Mouse (Mus musculus): ENCODE results near the gene Scfd2. TPM values are rescaled to one million over a fixed set of nuclear protein-coding genes. Genes with fewer than 3 reads are reported as not detected.

Scfd2 gene
- polyA plus RNA-seq, 1 experiment from 2014 or later, result 25.8 TPM

GRCm38 (mm10) chr5:74473117-74473516 is 58.4 kb downstream of the Scfd2 start:
- Histone ChIP-seq H3K27ac (ENCODE audit: low read length) (no peak overlapping the region), H3K9me3 (replicated peaks; ENCODE audit: control insufficient read depth, low read length) (no peaks in the 10 kb centered on the region), H3K4me2 (ENCODE audit: low read depth, low read length) (no peak overlapping the region), H3K4me1 (ENCODE audit: control insufficient read depth, insufficient read depth, low read length) (no peaks in the 10 kb centered on the region), H3K9ac (ENCODE audit: low read length) (no peak overlapping the region), H3K36me3 (ENCODE audit: control insufficient read depth, insufficient read depth, low read length) (no peaks in the 10 kb centered on the region), H3K27me3 (ENCODE audit: control insufficient read depth, insufficient read depth, low read length) (no peaks in the 10 kb centered on the region), H3K4me3 (replicated peaks; ENCODE audit: low read length) (no peak overlapping the region)
- no peak for ATAC-seq (ENCODE audit: insufficient read depth, low FRiP score)
- WGBS, result 87% methylated on average over 11 of the region's 11 CpGs

- H3K9me3 ChIP-seq (replicated peaks; ENCODE audit: control insufficient read depth, low read length), result no peaks in the 10 kb centered on the region
- no peaks in the 10 kb centered on the region for H3K36me3 ChIP-seq (ENCODE audit: control insufficient read depth, insufficient read depth, low read length)
- H3K4me1 ChIP-seq (ENCODE audit: control insufficient read depth, insufficient read depth, low read length), result no peaks in the 10 kb centered on the region
- no peak for ATAC-seq (ENCODE audit: insufficient read depth, low FRiP score)
- no peak overlapping the region for H3K27ac ChIP-seq (ENCODE audit: low read length)
- no peak overlapping the region for H3K4me2 ChIP-seq (ENCODE audit: low read depth, low read length)
- no peak overlapping the region for H3K4me3 ChIP-seq (replicated peaks; ENCODE audit: low read length)
- no peak overlapping the region for H3K9ac ChIP-seq (ENCODE audit: low read length)
- WGBS, result 88% methylated on average over 3 of the region's 3 CpGs
- no peaks in the 10 kb centered on the region for H3K27me3 ChIP-seq (ENCODE audit: control insufficient read depth, insufficient read depth, low read length)
Measured at GRCm38 (mm10) chr5:74470819-74471218, 60.7 kb downstream of the Scfd2 start.

- Histone ChIP-seq H3K4me2 (ENCODE audit: low read depth, low read length) (no peak overlapping the region), H3K4me3 (replicated peaks; ENCODE audit: low read length) (no peak overlapping the region), H3K4me1 (ENCODE audit: control insufficient read depth, insufficient read depth, low read length) (no peaks in the 10 kb centered on the region), H3K27me3 (ENCODE audit: control insufficient read depth, insufficient read depth, low read length) (no peaks in the 10 kb centered on the region), H3K9ac (ENCODE audit: low read length) (no peak overlapping the region), H3K36me3 (ENCODE audit: control insufficient read depth, insufficient read depth, low read length) (no peaks in the 10 kb centered on the region), H3K9me3 (replicated peaks; ENCODE audit: control insufficient read depth, low read length) (no peaks in the 10 kb centered on the region), H3K27ac (ENCODE audit: low read length) (no peak overlapping the region)
- WGBS, result 53% methylated on average over 1 of the region's 1 CpGs
- no peak for ATAC-seq (ENCODE audit: insufficient read depth, low FRiP score)
Measured at GRCm38 (mm10) chr5:74469620-74470019, 61.9 kb downstream of the Scfd2 start.

- no peak for ATAC-seq (ENCODE audit: insufficient read depth, low FRiP score)
- Histone ChIP-seq H3K4me3 (replicated peaks; ENCODE audit: low read length) (no peak overlapping the region), H3K4me1 (ENCODE audit: control insufficient read depth, insufficient read depth, low read length) (no peaks in the 10 kb centered on the region), H3K4me2 (ENCODE audit: low read depth, low read length) (no peak overlapping the region), H3K36me3 (ENCODE audit: control insufficient read depth, insufficient read depth, low read length) (no peaks in the 10 kb centered on the region), H3K9me3 (replicated peaks; ENCODE audit: control insufficient read depth, low read length) (no peaks in the 10 kb centered on the region), H3K9ac (ENCODE audit: low read length) (no peak overlapping the region), H3K27me3 (ENCODE audit: control insufficient read depth, insufficient read depth, low read length) (no peaks in the 10 kb centered on the region), H3K27ac (ENCODE audit: low read length) (no peak overlapping the region)
- 72% methylated on average over 3 of the region's 3 CpGs for WGBS
Measured at GRCm38 (mm10) chr5:74467753-74468152, 63.8 kb downstream of the Scfd2 start.

- Histone ChIP-seq H3K27ac (ENCODE audit: low read length) (no peak overlapping the region), H3K36me3 (ENCODE audit: control insufficient read depth, insufficient read depth, low read length) (peaks cover 3% of the 10 kb centered on the region; the same call in 1 of the 2 replicates), H3K9me3 (replicated peaks; ENCODE audit: control insufficient read depth, low read length) (no peaks in the 10 kb centered on the region), H3K4me1 (ENCODE audit: control insufficient read depth, insufficient read depth, low read length) (no peaks in the 10 kb centered on the region), H3K4me3 (replicated peaks; ENCODE audit: low read length) (no peak overlapping the region), H3K27me3 (ENCODE audit: control insufficient read depth, insufficient read depth, low read length) (no peaks in the 10 kb centered on the region), H3K4me2 (ENCODE audit: low read depth, low read length) (no peak overlapping the region), H3K9ac (ENCODE audit: low read length) (no peak overlapping the region)
- ATAC-seq (ENCODE audit: insufficient read depth, low FRiP score), result no peak
- 52% methylated on average over 2 of the region's 2 CpGs for WGBS
Measured at GRCm38 (mm10) chr5:74456759-74457158, 74.8 kb downstream of the Scfd2 start.

- Histone ChIP-seq H3K4me3 (replicated peaks; ENCODE audit: low read length) (no peak overlapping the region), H3K36me3 (ENCODE audit: control insufficient read depth, insufficient read depth, low read length) (peaks cover 3% of the 10 kb centered on the region; the same call in 1 of the 2 replicates), H3K9ac (ENCODE audit: low read length) (no peak overlapping the region), H3K27me3 (ENCODE audit: control insufficient read depth, insufficient read depth, low read length) (no peaks in the 10 kb centered on the region), H3K4me1 (ENCODE audit: control insufficient read depth, insufficient read depth, low read length) (no peaks in the 10 kb centered on the region), H3K27ac (ENCODE audit: low read length) (no peak overlapping the region), H3K9me3 (replicated peaks; ENCODE audit: control insufficient read depth, low read length) (no peaks in the 10 kb centered on the region), H3K4me2 (ENCODE audit: low read depth, low read length) (no peak overlapping the region)
- 0 out of 2 replicates have a peak, but pooled peaks have one; percentile 10 for ATAC-seq (ENCODE audit: insufficient read depth, low FRiP score)
- WGBS, result 79% methylated on average over 6 of the region's 6 CpGs
Measured at GRCm38 (mm10) chr5:74455510-74456269, 75.9 kb downstream of the Scfd2 start.

GRCm38 (mm10) chr5:74455094-74455493 is 76.5 kb downstream of the Scfd2 start:
- peaks cover 3% of the 10 kb centered on the region; the same call in 1 of the 2 replicates for H3K36me3 ChIP-seq (ENCODE audit: control insufficient read depth, insufficient read depth, low read length)
- H3K27ac ChIP-seq (ENCODE audit: low read length), result no peak overlapping the region
- no peak overlapping the region for H3K4me2 ChIP-seq (ENCODE audit: low read depth, low read length)
- no peaks in the 10 kb centered on the region for H3K9me3 ChIP-seq (replicated peaks; ENCODE audit: control insufficient read depth, low read length)
- no peak overlapping the region for H3K4me3 ChIP-seq (replicated peaks; ENCODE audit: low read length)
- no peak overlapping the region for H3K9ac ChIP-seq (ENCODE audit: low read length)
- H3K27me3 ChIP-seq (ENCODE audit: control insufficient read depth, insufficient read depth, low read length), result no peaks in the 10 kb centered on the region
- no peaks in the 10 kb centered on the region for H3K4me1 ChIP-seq (ENCODE audit: control insufficient read depth, insufficient read depth, low read length)
- WGBS, result 85% methylated on average over 9 of the region's 9 CpGs
- ATAC-seq (ENCODE audit: insufficient read depth, low FRiP score), result no peak

- Histone ChIP-seq H3K9me3 (replicated peaks; ENCODE audit: control insufficient read depth, low read length) (no peaks in the 10 kb centered on the region), H3K27ac (ENCODE audit: low read length) (no peak overlapping the region), H3K9ac (ENCODE audit: low read length) (no peak overlapping the region), H3K27me3 (ENCODE audit: control insufficient read depth, insufficient read depth, low read length) (no peaks in the 10 kb centered on the region), H3K4me3 (replicated peaks; ENCODE audit: low read length) (no peak overlapping the region), H3K4me1 (ENCODE audit: control insufficient read depth, insufficient read depth, low read length) (no peaks in the 10 kb centered on the region), H3K4me2 (ENCODE audit: low read depth, low read length) (no peak overlapping the region), H3K36me3 (ENCODE audit: control insufficient read depth, insufficient read depth, low read length) (no peaks in the 10 kb centered on the region)
- whole genome bisulfite sequencing, result 34% methylated on average over 5 of the region's 5 CpGs
- no peak for ATAC-seq (ENCODE audit: insufficient read depth, low FRiP score)
Measured at GRCm38 (mm10) chr5:74450977-74451376, 80.6 kb downstream of the Scfd2 start.

GRCm38 (mm10) chr5:74447517-74448334 is 83.8 kb downstream of the Scfd2 start:
- 75% methylated on average over 10 of the region's 10 CpGs for WGBS

More at GRCm38 (mm10) chr5:74447517-74448334, 83.8 kb downstream of the Scfd2 start:
- no peak overlapping the region for H3K9ac ChIP-seq (ENCODE audit: low read length)
- ATAC-seq (ENCODE audit: insufficient read depth, low FRiP score), result no peak
- no peaks in the 10 kb centered on the region for H3K36me3 ChIP-seq (ENCODE audit: control insufficient read depth, insufficient read depth, low read length)
- no peaks in the 10 kb centered on the region for H3K4me1 ChIP-seq (ENCODE audit: control insufficient read depth, insufficient read depth, low read length)
- H3K4me3 ChIP-seq (replicated peaks; ENCODE audit: low read length), result no peak overlapping the region
- no peaks in the 10 kb centered on the region for H3K9me3 ChIP-seq (replicated peaks; ENCODE audit: control insufficient read depth, low read length)
- H3K27ac ChIP-seq (ENCODE audit: low read length), result no peak overlapping the region
- H3K4me2 ChIP-seq (ENCODE audit: low read depth, low read length), result no peak overlapping the region
- no peaks in the 10 kb centered on the region for H3K27me3 ChIP-seq (ENCODE audit: control insufficient read depth, insufficient read depth, low read length)
